Mouse (Mus musculus): Measurements from ENCODE around the gene Csnk1g2.
A peak's percentile ranks its signal among the peaks of the same experiment; 100 is the strongest.
"Not testable (repeated sequence)": the region's sequence is repeated elsewhere in the genome, so short reads cannot be mapped to it uniquely, and the experiment has no call there.

The Csnk1g2 gene

DNA sequence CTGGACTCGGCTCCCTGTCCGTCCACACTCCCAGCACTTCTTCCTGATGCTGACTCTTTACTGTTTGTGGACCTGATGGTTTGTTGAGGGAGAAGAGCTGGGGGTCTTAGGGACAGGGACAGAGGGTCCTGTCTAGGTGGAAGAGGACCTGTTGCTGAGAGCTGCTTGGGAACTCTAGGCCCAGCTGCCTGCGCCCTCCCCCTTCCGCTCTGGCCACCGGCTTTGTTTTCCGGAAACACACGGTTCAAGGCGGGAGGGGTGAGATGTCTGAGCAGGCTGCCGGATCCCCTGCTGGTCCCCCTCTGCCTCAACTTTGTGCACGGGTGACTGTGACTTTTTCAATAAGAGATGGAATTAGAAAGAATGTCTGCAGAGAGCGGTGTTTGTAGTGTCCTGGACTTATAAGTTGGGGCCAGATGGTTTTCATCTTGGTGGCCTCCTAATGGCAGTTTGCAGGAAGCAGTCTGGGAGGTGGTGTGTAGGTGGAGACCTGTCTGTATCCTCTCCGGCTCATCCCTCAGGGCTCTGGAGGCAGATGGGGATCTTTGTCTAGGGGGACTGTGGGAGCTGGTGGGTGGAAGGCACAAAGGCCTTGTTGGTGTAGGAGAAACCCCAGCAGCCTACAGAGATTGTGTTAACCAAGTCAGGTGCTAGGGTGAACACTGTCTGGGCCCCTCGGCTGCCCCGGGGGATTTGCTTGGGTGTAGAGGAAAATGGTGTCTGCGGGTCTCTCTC, 986 bp downstream of the Csnk1g2 start:
- Histone ChIP-seq H3K4me3 (replicated peaks; ENCODE audit: low read length) (peak overlapping the region; percentile 95), H3K4me1 (replicated peaks; ENCODE audit: low read depth, low read length) (peaks cover 80% of the 10 kb centered on the region), H3K36me3 (ENCODE audit: insufficient read depth, low read length) (peaks cover 46% of the 10 kb centered on the region), H3K9me3 (ENCODE audit: low read length) (no peaks in the 10 kb centered on the region), H3K27me3 (ENCODE audit: insufficient read depth, low read length) (no peaks in the 10 kb centered on the region)
- TF ChIP-seq POU5F1 (IDR thresholded peaks at IDR 0.05; ENCODE audit: borderline replicate concordance, low read length): no peak

DNA sequence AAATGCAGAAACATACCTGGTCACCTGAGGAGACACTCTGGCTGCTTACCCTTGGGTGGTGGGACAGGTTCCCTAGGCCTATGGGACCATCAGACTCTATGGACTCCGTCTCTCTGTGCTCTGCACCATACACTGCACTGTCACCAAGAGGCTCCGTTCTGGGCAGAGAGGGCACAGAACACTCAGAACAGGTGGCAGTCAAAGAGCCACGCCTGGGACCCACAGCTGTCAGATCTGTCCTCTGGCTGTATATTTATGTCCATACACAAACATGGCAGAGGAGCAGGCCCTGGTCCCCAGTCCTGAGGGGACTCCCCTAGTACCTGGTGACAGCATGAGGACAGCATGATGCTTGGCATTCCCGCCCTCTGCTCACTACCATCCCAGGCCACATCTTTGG, 3.1 kb downstream of the Csnk1g2 start:
- peaks cover 68% of the 10 kb centered on the region for H3K36me3 ChIP-seq (ENCODE audit: insufficient read depth, low read length)
- H3K4me3 ChIP-seq (replicated peaks; ENCODE audit: low read length): no peak overlapping the region
- H3K27me3 ChIP-seq (ENCODE audit: insufficient read depth, low read length): no peaks in the 10 kb centered on the region
- H3K4me1 ChIP-seq (replicated peaks; ENCODE audit: low read depth, low read length): peaks cover 85% of the 10 kb centered on the region
- H3K9me3 ChIP-seq (ENCODE audit: low read length): no peaks in the 10 kb centered on the region
- no peak for TF ChIP-seq CTCF (conservative IDR thresholded peaks at IDR 0.05; ENCODE audit: low read length)
- TF ChIP-seq NANOG (IDR thresholded peaks at IDR 0.05; ENCODE audit: borderline replicate concordance, low read length): no peak
- no peak for TF ChIP-seq POU5F1 (IDR thresholded peaks at IDR 0.05; ENCODE audit: borderline replicate concordance, low read length)

- no peak overlapping the region for H3K4me3 ChIP-seq (replicated peaks; ENCODE audit: low read length)
- peaks cover 87% of the 10 kb centered on the region for H3K36me3 ChIP-seq (ENCODE audit: insufficient read depth, low read length)
- no peaks in the 10 kb centered on the region for H3K9me3 ChIP-seq (ENCODE audit: low read length)
- H3K4me1 ChIP-seq (replicated peaks; ENCODE audit: low read depth, low read length): peaks cover 93% of the 10 kb centered on the region
- no peak for TF ChIP-seq NANOG (IDR thresholded peaks at IDR 0.05; ENCODE audit: borderline replicate concordance, low read length)
- no peak for TF ChIP-seq POU5F1 (IDR thresholded peaks at IDR 0.05; ENCODE audit: borderline replicate concordance, low read length)
- no peak for TF ChIP-seq CTCF (conservative IDR thresholded peaks at IDR 0.05; ENCODE audit: low read length)
- H3K27me3 ChIP-seq (ENCODE audit: insufficient read depth, low read length): no peaks in the 10 kb centered on the region
Measured at GRCm38 (mm10) chr10:80627685-80628084, 5.0 kb downstream of the Csnk1g2 start.

- Histone ChIP-seq H3K9me3 (ENCODE audit: low read length) (no peaks in the 10 kb centered on the region), H3K4me1 (replicated peaks; ENCODE audit: low read depth, low read length) (peaks cover 88% of the 10 kb centered on the region), H3K4me3 (replicated peaks; ENCODE audit: low read length) (no peak overlapping the region), H3K36me3 (ENCODE audit: insufficient read depth, low read length) (peaks cover 97% of the 10 kb centered on the region), H3K27me3 (ENCODE audit: insufficient read depth, low read length) (no peaks in the 10 kb centered on the region)
- TF ChIP-seq NANOG (IDR thresholded peaks at IDR 0.05; ENCODE audit: borderline replicate concordance, low read length) (no peak), CTCF (conservative IDR thresholded peaks at IDR 0.05; ENCODE audit: low read length) (no peak), POU5F1 (IDR thresholded peaks at IDR 0.05; ENCODE audit: borderline replicate concordance, low read length) (no peak)
Measured at GRCm38 (mm10) chr10:80628925-80629324, 6.3 kb downstream of the Csnk1g2 start.

DNA sequence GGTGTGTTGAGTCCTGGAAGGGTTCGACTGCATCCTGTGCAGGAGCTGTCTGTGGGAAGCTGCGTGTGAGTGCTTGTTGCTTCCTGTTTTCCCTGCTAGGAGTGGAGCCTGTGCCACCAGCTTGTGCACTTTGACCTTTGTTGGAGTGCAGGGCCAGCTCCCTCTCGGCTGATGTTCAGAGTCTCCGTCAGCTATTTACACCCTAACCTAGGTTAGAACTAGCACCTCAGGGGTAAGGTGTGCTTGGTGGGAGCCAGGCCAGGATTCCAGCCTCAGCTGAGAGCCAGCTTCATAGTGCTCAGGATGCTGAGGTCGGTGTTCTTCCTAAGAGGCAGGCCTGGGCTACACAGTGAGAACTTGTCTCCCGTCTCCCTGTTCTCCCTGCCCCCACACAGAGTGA, 12.7 kb downstream of the Csnk1g2 start:
- Histone ChIP-seq H3K9me3 (ENCODE audit: low read length) (no peaks in the 10 kb centered on the region), H3K4me3 (replicated peaks; ENCODE audit: low read length) (no peak overlapping the region), H3K36me3 (ENCODE audit: insufficient read depth, low read length) (peaks cover 98% of the 10 kb centered on the region), H3K27me3 (ENCODE audit: insufficient read depth, low read length) (no peaks in the 10 kb centered on the region), H3K4me1 (replicated peaks; ENCODE audit: low read depth, low read length) (peaks cover 88% of the 10 kb centered on the region)
- no peak for TF ChIP-seq CTCF (conservative IDR thresholded peaks at IDR 0.05; ENCODE audit: low read length)
- TF ChIP-seq NANOG (IDR thresholded peaks at IDR 0.05; ENCODE audit: borderline replicate concordance, low read length): no peak
- no peak for TF ChIP-seq POU5F1 (IDR thresholded peaks at IDR 0.05; ENCODE audit: borderline replicate concordance, low read length)

GRCm38 (mm10) chr10:80646936-80647335, 24.3 kb downstream of the Csnk1g2 start:
- TF ChIP-seq NANOG (IDR thresholded peaks at IDR 0.05; ENCODE audit: borderline replicate concordance, low read length) (no peak), POU5F1 (IDR thresholded peaks at IDR 0.05; ENCODE audit: borderline replicate concordance, low read length) (no peak), CTCF (conservative IDR thresholded peaks at IDR 0.05; ENCODE audit: low read length) (no peak)
- Histone ChIP-seq H3K4me3 (replicated peaks; ENCODE audit: low read length) (no peak overlapping the region), H3K4me1 (replicated peaks; ENCODE audit: low read depth, low read length) (peaks cover 81% of the 10 kb centered on the region), H3K9me3 (ENCODE audit: low read length) (no peaks in the 10 kb centered on the region), H3K36me3 (ENCODE audit: insufficient read depth, low read length) (peaks cover 95% of the 10 kb centered on the region), H3K27me3 (ENCODE audit: insufficient read depth, low read length) (no peaks in the 10 kb centered on the region)

DNA sequence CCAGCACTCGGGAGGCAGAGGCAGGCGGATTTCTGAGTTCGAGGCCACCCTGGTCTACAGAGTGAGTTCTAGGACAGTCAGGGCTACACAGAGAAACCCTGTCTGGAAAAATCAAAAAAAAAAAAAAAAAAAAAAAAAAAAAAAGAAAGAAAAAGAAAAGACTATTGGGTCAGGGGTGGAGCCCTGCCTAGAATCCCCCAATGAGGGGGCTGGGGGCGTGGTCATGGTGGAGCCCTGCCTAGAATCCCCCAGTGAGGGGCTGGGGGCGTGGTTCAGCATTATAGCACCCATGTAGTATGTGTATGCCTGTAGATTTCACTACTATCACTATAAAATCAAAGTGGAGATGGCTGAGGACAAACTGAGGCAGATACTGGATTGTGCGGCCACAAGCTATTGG, 27.3 kb downstream of the Csnk1g2 start:
- H3K4me3 ChIP-seq (replicated peaks; ENCODE audit: low read length); H3K9me3 ChIP-seq (ENCODE audit: low read length); H3K27me3 ChIP-seq (ENCODE audit: insufficient read depth, low read length): not testable (repeated sequence)
- Histone ChIP-seq H3K4me1 (replicated peaks; ENCODE audit: low read depth, low read length) (peaks cover 83% of the 10 kb centered on the region), H3K36me3 (ENCODE audit: insufficient read depth, low read length) (peaks cover 91% of the 10 kb centered on the region)

DNA sequence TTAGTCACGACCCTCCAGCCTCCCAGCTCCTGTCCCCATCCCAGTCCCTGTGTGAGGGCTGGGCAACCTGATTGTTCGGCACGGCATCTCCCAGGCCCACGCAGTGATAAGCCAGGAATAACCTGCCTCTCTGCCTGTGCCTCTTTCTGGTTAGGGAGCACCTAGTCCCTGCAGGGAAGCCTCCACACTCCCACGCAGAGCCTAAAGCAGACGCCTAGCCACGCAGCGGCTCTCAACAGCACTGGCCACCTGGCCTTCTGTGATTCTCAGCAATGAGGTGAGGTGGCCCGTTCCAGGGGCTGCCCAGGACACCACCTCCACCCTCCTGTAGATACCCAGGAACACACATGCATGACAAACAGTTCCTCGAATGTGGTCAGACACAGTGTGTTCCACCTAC, 27.8 kb downstream of the Csnk1g2 start:
- no peak for TF ChIP-seq POU5F1 (IDR thresholded peaks at IDR 0.05; ENCODE audit: borderline replicate concordance, low read length)
- TF ChIP-seq CTCF (conservative IDR thresholded peaks at IDR 0.05; ENCODE audit: low read length): no peak
- no peak overlapping the region for H3K4me3 ChIP-seq (replicated peaks; ENCODE audit: low read length)
- no peaks in the 10 kb centered on the region for H3K9me3 ChIP-seq (ENCODE audit: low read length)
- H3K27me3 ChIP-seq (ENCODE audit: insufficient read depth, low read length): no peaks in the 10 kb centered on the region
- peaks cover 83% of the 10 kb centered on the region for H3K4me1 ChIP-seq (replicated peaks; ENCODE audit: low read depth, low read length)
- H3K36me3 ChIP-seq (ENCODE audit: insufficient read depth, low read length): peaks cover 91% of the 10 kb centered on the region

DNA sequence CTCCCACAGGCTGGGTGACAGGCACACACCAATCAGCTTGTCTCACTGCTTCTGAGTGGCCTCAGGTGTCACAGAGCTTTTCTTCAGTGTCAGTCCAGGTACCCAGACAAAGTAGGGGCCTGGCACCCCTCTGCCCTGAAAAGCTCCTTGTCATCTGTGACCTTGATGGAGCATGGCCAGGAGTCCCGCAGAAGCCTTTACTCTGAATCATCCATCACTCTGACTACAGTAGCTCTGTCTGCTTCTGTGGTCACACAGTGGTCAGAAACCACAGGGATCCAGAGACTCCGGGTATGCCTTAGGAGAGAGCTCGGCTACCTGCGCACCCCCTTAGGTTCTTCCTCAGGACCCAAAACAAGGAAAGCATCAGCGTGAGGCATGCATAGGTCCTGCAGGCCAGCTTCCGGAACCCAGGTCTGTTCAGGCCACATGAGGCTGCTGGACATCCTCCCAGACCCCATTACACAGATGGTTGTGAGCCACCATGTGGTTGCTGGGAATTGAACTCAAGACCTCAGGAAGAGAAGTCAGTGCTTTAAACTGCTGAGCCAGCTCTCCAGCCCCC, 30.6 kb downstream of the Csnk1g2 start:
- Histone ChIP-seq H3K9me3 (ENCODE audit: low read length) (no peaks in the 10 kb centered on the region), H3K4me1 (replicated peaks; ENCODE audit: low read depth, low read length) (peaks cover 85% of the 10 kb centered on the region), H3K4me3 (replicated peaks; ENCODE audit: low read length) (no peak overlapping the region), H3K36me3 (ENCODE audit: insufficient read depth, low read length) (peaks cover 64% of the 10 kb centered on the region), H3K27me3 (ENCODE audit: insufficient read depth, low read length) (no peaks in the 10 kb centered on the region)
- no peak for TF ChIP-seq NANOG (IDR thresholded peaks at IDR 0.05; ENCODE audit: borderline replicate concordance, low read length)
- no peak for TF ChIP-seq POU5F1 (IDR thresholded peaks at IDR 0.05; ENCODE audit: borderline replicate concordance, low read length)
- no peak for TF ChIP-seq CTCF (conservative IDR thresholded peaks at IDR 0.05; ENCODE audit: low read length)
